Mouse (Mus musculus): ENCODE measurements at regions not wholly inside any gene's neighbourhood (a gene's known extent, or its start where the extent isn't known, plus 50 kb on each side); places are given as distances from the start of the nearest gene placed in this dataset.

- TF ChIP-seq POLR2A (IDR thresholded peaks at IDR 0.05; ENCODE audit: insufficient read depth, low read depth, low read length) (no peak), CTCF (IDR thresholded peaks at IDR 0.05; ENCODE audit: insufficient read depth, low read depth, low read length) (no peak)
Observed at GRCm38 (mm10) chr13:75236424-75236823, 146.8 kb downstream of the Pcsk1 start.

All from olfactory bulb, adult 2 months (tissue).